Mouse (Mus musculus): ENCODE measurements around the gene Rnf225. TPM values are rescaled to one million over a fixed set of nuclear protein-coding genes. Genes with fewer than 3 reads are reported as not detected.
"Not testable (repeated sequence)": the region's sequence is repeated elsewhere in the genome, so short reads cannot be mapped to it uniquely, and the experiment has no call there.

The Rnf225 gene
- total and polyA plus RNA-seq, 2 experiments from 2014 or later: 0.75 to 1.8 TPM

- Histone ChIP-seq H3K9me3 (ENCODE audit: low read length) (no peaks in the 10 kb centered on the region), H3K4me2 (ENCODE audit: low read depth) (peak overlapping the region; percentile 54), H3K4me3 (ENCODE audit: low read depth, low read length) (peak overlapping the region; percentile 44), H3K27me3 (ENCODE audit: insufficient read depth, low read length) (no peaks in the 10 kb centered on the region), H3K4me1 (ENCODE audit: insufficient read depth) (peaks cover 6% of the 10 kb centered on the region), H3K36me3 (ENCODE audit: insufficient read depth) (peaks cover 36% of the 10 kb centered on the region), H3K9ac (peak overlapping the region; percentile 62), H3K27ac (ENCODE audit: low read depth, low read length) (peak overlapping the region; percentile 93)
- peak; percentile 89 for DNase-seq
- 11% methylated on average over 19 of the region's 19 CpGs for WGBS
- peak; percentile 92 for ATAC-seq
- TF ChIP-seq CTCF (IDR thresholded peaks at IDR 0.05; ENCODE audit: low read depth): no peak
Measured at GRCm38 (mm10) chr7:12910181-12910668, 17.0 kb upstream of the Rnf225 start.

- DNase-seq (peak; percentile 24), ATAC-seq (peak; percentile 26; the same call in 1 of the 2 replicates)
- no peak overlapping the region for H3K27ac ChIP-seq (ENCODE audit: low read depth, low read length)
- H3K4me1 ChIP-seq (ENCODE audit: insufficient read depth): peaks cover 6% of the 10 kb centered on the region
- peaks cover 3% of the 10 kb centered on the region for H3K36me3 ChIP-seq (ENCODE audit: insufficient read depth)
- H3K4me2 ChIP-seq (ENCODE audit: low read depth): no peak overlapping the region
- peak; percentile 60 for TF ChIP-seq CTCF (IDR thresholded peaks at IDR 0.05; ENCODE audit: low read depth)
- H3K9ac ChIP-seq: no peak overlapping the region
- H3K4me3 ChIP-seq (ENCODE audit: low read depth, low read length): no peak overlapping the region
- H3K27me3 ChIP-seq (ENCODE audit: insufficient read depth, low read length): no peaks in the 10 kb centered on the region
- no peaks in the 10 kb centered on the region for H3K9me3 ChIP-seq (ENCODE audit: low read length)
Measured at GRCm38 (mm10) chr7:12913556-12913955, 13.7 kb upstream of the Rnf225 start.

GRCm38 (mm10) chr7:12920495-12920894, 6.7 kb upstream of the Rnf225 start:
- H3K4me3 ChIP-seq (ENCODE audit: low read depth, low read length); ATAC-seq; H3K9ac ChIP-seq; H3K4me1 ChIP-seq (ENCODE audit: insufficient read depth); H3K27ac ChIP-seq (ENCODE audit: low read depth, low read length); H3K9me3 ChIP-seq (ENCODE audit: low read length); H3K4me2 ChIP-seq (ENCODE audit: low read depth); H3K27me3 ChIP-seq (ENCODE audit: insufficient read depth, low read length); DNase-seq: not testable (repeated sequence)
- peaks cover 19% of the 10 kb centered on the region for H3K36me3 ChIP-seq (ENCODE audit: insufficient read depth)
- WGBS: 89% methylated on average over 7 of the region's 8 CpGs

GRCm38 (mm10) chr7:12921318-12921704, 5.9 kb upstream of the Rnf225 start:
- DNase-seq (no peak), ATAC-seq (peak; percentile 12; the same call in 1 of the 2 replicates)
- H3K36me3 ChIP-seq (ENCODE audit: insufficient read depth): peaks cover 27% of the 10 kb centered on the region
- H3K4me3 ChIP-seq (ENCODE audit: low read depth, low read length): peak overlapping the region; percentile 79
- peaks cover 7% of the 10 kb centered on the region; the same call in 1 of the 2 replicates for H3K4me1 ChIP-seq (ENCODE audit: insufficient read depth)
- H3K9me3 ChIP-seq (ENCODE audit: low read length): no peaks in the 10 kb centered on the region
- TF ChIP-seq CTCF (IDR thresholded peaks at IDR 0.05; ENCODE audit: low read depth): no peak
- H3K27ac ChIP-seq (ENCODE audit: low read depth, low read length): peak overlapping the region; percentile 96
- peak overlapping the region; percentile 73 for H3K9ac ChIP-seq
- peak overlapping the region; percentile 69 for H3K4me2 ChIP-seq (ENCODE audit: low read depth)
- WGBS: under 1% methylated on average over 3 of the region's 3 CpGs
- no peaks in the 10 kb centered on the region for H3K27me3 ChIP-seq (ENCODE audit: insufficient read depth, low read length)

- under 1% methylated on average over 55 of the region's 55 CpGs for WGBS
- no peaks in the 10 kb centered on the region for H3K9me3 ChIP-seq (ENCODE audit: low read length)
- peak; percentile 100 for DNase-seq
Measured at GRCm38 (mm10) chr7:12921705-12922465, 5.3 kb upstream of the Rnf225 start, which contains the start of gene Rps5. Gene Rps5 (plus strand): TSS chr7:12922290.

GRCm38 (mm10) chr7:12922729-12923128, 4.5 kb upstream of the Rnf225 start:
- peak overlapping the region; percentile 82 for H3K9ac ChIP-seq
- DNase-seq (no peak), ATAC-seq (no peak)
- no peak for TF ChIP-seq CTCF (IDR thresholded peaks at IDR 0.05; ENCODE audit: low read depth)
- no peak overlapping the region for H3K27ac ChIP-seq (ENCODE audit: low read depth, low read length)
- H3K27me3 ChIP-seq (ENCODE audit: insufficient read depth, low read length): no peaks in the 10 kb centered on the region
- 5% methylated on average over 8 of the region's 8 CpGs for WGBS
- H3K4me3 ChIP-seq (ENCODE audit: low read depth, low read length): peak overlapping the region; percentile 79
- H3K36me3 ChIP-seq (ENCODE audit: insufficient read depth): peaks cover 38% of the 10 kb centered on the region
- peak overlapping the region; percentile 69 for H3K4me2 ChIP-seq (ENCODE audit: low read depth)
- no peaks in the 10 kb centered on the region for H3K9me3 ChIP-seq (ENCODE audit: low read length)
- H3K4me1 ChIP-seq (ENCODE audit: insufficient read depth): peaks cover 7% of the 10 kb centered on the region; the same call in 1 of the 2 replicates

More at GRCm38 (mm10) chr7:12921705-12922465, 5.3 kb upstream of the Rnf225 start, which contains the start of gene Rps5:
- H3K27me3 ChIP-seq (ENCODE audit: insufficient read depth, low read length): no peaks in the 10 kb centered on the region
- peak within 1 kb of the TSS; percentile 79 for H3K4me3 ChIP-seq (ENCODE audit: low read depth, low read length)
- peak within 1 kb of the TSS; percentile 69 for H3K4me2 ChIP-seq (ENCODE audit: low read depth)
- peaks cover 7% of the 10 kb centered on the region; the same call in 1 of the 2 replicates for H3K4me1 ChIP-seq (ENCODE audit: insufficient read depth)
- peak within 1 kb of the TSS; percentile 96 for H3K27ac ChIP-seq (ENCODE audit: low read depth, low read length)
- H3K9ac ChIP-seq: peak within 1 kb of the TSS; percentile 82
- peak; percentile 87 for TF ChIP-seq CTCF (IDR thresholded peaks at IDR 0.05; ENCODE audit: low read depth)
- ATAC-seq: peak; percentile 98
- H3K36me3 ChIP-seq (ENCODE audit: insufficient read depth): peaks cover 32% of the 10 kb centered on the region

GRCm38 (mm10) chr7:12926316-12926715, 900 bp upstream of the Rnf225 start:
- no peak for DNase-seq
- 81% methylated on average over 7 of the region's 7 CpGs for WGBS

More at GRCm38 (mm10) chr7:12926316-12926715, 900 bp upstream of the Rnf225 start:
- no peaks in the 10 kb centered on the region for H3K9me3 ChIP-seq (ENCODE audit: low read length)
- peaks cover 7% of the 10 kb centered on the region; the same call in 1 of the 2 replicates for H3K4me1 ChIP-seq (ENCODE audit: insufficient read depth)
- H3K9ac ChIP-seq: no peak overlapping the region
- no peak overlapping the region for H3K27ac ChIP-seq (ENCODE audit: low read depth, low read length)
- TF ChIP-seq CTCF (IDR thresholded peaks at IDR 0.05; ENCODE audit: low read depth): no peak
- H3K27me3 ChIP-seq (ENCODE audit: insufficient read depth, low read length): no peaks in the 10 kb centered on the region
- no peak overlapping the region for H3K4me3 ChIP-seq (ENCODE audit: low read depth, low read length)
- ATAC-seq: no peak
- peaks cover 42% of the 10 kb centered on the region for H3K36me3 ChIP-seq (ENCODE audit: insufficient read depth)
- no peak overlapping the region for H3K4me2 ChIP-seq (ENCODE audit: low read depth)

All from forebrain, postnatal 0 days (tissue).